Mouse (Mus musculus): ENCODE data around the gene Zfp341.

GRCm38 (mm10) chr2:154689391-154689790, 76.3 kb downstream of the Zfp341 start:
- TF ChIP-seq POLR2A (IDR thresholded peaks at IDR 0.05; ENCODE audit: insufficient read depth, low read depth, low read length) (no peak), CTCF (IDR thresholded peaks at IDR 0.05) (no peak)
